Mouse (Mus musculus) urinary bladder, postnatal 14 days (tissue): ENCODE results near the gene Anks3.

Experiments
- DNase-seq: peaks from one replicate; pipeline ENCODE4 v3.0.0; 2021; ENCODE audit warnings: low spot score

The Anks3 gene

DNA sequence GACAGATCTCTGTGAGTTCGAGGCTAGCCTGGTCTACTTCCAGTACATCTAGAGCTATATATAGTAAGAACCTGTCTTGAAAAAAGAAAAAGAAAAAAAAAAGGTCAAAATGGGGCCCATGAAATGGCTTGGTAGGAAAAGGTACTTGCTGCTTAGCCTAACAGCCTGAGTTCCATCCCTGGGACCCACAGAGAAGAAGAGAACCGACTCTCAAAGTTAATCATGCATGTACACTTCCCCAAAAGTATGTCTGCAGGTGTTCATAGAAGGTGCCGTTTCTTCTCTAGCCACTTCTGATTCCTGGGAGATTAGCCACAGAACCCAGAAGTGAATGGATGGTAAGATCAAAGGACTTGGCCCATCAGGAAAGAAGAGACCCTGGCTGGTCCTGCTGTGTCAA is 4.4 kb upstream of the Anks3 start:
- no peak for DNase-seq

DNA sequence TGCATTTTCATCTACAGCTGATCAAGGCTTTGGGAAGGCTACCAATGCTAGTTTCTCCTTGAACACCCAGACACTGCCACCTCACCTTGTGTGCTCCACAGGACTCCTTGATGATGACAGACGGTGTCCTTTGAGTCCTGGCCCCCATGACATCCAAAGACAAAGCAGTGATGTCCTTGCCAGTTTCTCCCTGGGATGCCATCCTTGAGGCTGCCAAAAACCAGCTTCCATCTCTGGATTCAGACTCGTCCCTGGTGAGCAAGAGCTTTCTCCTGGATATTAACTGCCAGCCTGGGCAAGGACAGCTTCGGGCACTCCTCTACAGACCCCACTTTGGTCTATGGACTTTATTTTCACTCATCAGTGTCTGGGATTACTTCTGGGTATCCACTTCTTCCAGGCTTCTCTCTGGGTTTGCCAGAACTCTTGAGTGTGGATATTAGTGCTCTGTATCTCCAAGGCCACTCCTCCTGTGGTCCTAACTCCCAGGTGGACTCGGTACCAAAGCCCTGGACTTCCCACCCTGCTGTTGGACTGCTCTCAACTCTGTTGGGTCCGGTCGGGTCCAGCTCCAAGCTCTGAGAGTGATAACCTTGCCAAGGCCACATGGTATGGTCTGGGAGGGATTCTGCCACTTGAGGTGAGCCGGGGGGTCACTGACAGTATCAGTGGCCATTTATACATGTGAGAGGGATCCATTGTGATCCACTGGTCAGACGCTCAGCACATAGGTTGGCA is 1.6 kb upstream of the Anks3 start:
- no peak for DNase-seq

DNA sequence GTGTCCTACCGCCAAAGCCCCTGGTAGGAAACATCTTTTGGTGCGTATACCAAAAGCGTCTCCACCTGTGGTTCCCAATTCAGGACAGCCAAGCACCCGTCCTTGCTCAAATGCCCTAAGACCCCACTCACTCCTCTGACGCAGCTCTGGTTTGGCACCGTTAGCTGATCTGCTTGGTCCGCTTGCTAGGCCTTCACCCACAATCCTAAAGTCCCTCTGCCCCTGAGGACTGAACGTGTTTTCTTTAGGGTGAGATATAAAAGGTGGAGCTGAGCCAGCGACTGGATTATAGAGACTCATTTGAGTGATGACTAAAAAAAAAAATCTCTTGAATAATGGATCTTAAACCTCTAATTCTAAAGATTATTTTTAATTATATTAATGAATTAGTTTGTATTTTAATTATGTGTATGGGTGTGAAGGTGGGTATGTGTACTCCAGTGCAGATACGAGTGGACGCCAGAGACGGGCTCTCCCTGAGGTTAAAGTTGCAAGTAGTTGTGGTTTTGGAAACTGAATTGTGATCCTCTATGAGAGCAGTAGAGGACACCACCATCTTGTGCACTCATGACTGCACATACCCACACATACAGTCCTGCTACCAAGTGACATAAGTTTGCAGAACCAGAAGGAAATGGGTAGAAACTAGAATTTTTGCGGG is 856 bp upstream of the Anks3 start:
- no peak for DNase-seq

DNA sequence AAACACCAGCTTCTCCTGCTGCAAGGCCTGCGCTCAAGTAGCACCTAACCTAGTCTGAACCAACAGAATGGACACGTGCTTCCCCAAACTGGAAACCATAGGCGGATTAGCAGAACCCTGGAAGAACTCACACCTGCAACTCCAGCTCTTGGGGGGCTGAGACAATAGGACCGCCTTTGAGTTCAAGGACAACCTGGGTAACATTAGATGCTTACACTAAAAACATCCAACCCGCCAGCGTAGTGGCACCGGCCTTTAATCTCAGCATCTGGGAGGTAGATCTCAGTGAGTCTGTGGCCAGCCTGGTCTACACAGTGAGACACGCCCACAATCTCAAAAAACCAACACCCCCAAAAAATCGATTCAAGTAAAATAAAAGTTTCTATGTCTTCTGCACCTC is 659 bp downstream of the Anks3 start:
- DNase-seq, result no peak

DNA sequence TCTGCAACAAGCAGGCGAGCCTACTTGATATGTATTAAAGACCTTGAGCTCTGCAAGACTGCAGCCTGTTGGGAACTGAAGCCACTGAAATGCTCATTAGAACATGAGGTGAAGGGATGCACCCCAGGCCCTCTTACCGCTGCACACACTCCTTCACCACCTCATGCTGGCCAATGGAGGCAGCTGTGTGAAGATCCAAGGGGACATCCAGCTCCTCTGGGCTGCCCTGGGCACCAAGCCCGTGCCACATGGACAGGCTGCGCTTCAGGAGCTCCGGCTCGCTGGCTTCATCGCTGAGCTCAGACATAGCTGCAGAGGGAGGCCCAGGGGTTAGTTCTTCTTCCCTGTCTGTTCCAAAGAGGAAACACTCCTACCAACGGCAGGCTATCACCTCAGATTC is 3.7 kb downstream of the Anks3 start:
- DNase-seq, result no peak

DNA sequence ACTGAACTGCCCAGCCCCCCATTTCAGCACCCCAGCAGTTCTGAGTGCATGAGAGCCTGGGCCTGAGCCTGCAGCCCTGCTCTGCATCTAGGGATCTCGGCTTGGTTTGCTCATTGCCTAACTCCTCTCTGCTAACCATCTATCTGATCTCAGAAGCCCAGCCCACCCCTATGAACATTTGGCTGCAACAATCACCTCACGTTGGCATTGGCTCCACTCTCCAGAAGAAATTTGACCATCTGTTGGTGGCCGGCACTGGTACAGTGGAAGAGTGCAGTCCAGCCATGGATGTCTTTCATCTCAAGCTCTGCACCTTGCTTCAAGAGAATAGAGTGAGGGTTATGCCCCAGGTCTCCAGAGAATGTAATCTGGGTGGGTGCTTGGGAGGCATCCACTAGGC is 6.6 kb downstream of the Anks3 start:
- no peak for DNase-seq

DNA sequence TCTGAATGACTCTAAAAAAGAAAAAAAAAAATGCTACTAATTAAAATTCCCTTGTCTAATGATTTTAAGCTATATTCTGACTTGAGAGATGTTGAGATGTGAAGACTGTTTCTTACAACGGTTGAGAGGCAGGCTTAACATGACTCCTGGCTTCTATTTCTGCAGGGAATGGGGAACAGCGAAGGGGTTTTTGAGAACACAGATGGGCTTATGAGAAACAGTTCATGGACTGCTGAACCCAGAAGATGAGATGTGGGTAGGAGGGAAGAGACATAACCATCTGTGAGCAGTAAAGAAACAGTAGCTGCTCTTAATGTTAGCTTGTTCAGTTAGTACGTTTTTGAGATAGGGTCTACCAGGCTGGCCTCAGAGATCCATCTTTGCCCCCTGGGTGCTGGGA is 7.4 kb downstream of the Anks3 start:
- no peak for DNase-seq

DNA sequence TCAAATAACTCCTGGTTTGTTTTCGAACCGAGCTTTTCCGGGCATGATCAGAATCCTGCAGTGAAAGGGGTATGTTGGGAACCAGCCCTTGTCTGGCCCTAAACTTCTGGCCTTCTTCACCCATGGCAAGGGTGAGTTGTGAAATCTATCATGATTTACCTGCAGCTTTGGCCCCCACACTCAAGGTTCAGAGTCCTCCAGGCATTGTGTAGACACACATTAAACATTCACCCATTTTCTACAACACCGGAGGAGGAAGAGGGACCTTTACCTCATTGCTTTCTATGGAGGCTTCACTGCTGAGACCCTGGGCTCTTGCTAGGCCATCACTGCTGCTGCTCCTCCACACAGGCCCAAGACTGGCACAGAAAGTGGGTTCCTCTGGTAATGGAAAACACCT is 16.6 kb downstream of the Anks3 start:
- no peak for DNase-seq

DNA sequence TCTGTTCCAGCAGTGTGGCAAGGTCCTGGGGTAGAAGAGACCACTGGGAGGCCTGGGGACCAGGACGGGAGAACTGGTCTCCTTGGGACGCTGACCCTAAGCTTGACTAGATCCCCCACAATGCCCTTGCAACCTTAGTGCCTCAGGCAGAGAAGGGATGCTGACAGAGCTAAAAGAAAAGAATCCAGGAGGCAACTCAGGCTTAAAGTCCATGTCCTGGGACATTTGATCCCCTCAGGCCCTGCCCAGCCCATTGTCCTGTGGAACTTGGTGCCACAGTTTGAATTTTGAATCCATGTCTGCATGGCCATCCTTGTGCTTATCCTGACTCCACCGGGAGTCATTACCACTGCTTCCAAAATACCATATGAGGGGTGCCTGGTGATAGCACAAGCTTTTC is 17.9 kb downstream of the Anks3 start:
- no peak for DNase-seq

DNA sequence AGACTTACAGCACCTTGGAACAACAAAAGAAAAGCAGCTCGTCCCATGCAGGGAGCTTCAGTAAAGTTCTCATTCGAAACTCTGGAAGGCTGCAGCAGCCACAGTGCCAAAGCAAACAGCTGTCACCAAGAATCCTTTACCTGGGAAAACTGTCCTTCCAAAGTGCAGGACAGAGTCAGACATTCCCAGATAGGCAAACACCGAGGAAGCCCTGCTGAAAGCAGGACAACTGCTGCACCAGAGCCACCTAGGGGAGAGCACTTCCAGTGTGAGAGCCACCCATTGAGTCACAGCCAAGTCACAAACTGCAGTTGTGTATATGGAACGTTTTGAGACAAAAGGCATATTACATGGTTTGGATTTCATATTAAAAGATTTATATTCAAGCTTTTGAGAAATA is 18.6 kb downstream of the Anks3 start:
- DNase-seq, result no peak

DNA sequence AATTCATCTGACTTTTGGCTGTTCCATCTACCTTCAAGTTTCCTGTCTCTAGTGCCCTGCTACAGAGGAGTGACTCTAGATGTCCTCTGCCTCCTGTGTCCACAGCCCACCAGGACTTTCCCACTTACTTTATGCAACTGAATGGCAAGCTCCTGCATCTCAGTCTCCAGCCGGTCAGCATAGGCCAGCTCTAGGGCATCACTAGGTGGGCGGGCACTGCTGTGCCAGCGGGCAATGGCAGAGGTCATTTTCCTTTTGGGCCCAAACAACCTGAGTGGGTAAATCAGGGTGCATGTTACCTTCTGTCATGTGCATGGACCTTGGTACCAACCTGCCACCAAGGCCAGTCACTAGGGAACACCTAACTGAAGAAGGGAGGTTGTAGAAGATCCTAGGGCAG is 20.6 kb downstream of the Anks3 start:
- no peak for DNase-seq

DNA sequence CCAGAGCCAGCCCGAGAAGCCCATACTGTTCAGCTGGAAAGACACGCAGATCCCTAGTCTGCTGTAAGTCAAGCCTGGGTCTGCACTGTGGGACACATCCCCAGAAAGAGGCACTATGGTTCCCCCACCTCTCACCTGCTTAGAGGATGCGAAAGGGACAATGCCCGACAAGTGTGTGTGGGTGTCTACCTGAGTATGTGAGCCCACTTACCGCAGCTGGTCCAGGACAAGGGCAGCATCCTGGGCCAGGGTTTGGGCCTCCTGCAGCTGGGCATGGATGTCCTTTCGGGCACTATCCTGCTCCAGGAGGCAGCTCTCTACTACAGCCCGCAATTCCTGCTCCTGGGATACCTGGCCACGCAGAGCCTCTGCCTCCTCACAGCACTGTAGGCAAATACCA is 21.1 kb downstream of the Anks3 start:
- no peak for DNase-seq

DNA sequence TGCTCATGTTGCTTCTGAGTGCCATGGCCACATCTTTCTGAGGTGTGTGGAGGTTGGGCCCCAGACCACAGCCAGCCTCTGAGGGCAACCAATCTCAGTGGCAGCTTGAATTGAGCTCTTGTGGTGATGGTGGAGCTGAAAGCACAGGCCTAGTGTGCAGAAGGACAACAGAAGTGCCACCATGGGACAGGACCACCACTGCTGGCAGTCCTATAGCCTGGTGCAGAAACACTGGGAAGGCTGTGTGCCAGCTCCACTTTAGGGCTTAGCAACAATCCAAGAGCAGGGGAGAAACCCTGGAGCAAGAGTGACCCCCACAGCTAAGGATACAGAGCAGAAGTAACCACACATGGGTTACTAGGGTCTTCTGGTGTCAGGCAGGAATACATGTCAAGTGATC is 23.0 kb downstream of the Anks3 start:
- no peak for DNase-seq

DNA sequence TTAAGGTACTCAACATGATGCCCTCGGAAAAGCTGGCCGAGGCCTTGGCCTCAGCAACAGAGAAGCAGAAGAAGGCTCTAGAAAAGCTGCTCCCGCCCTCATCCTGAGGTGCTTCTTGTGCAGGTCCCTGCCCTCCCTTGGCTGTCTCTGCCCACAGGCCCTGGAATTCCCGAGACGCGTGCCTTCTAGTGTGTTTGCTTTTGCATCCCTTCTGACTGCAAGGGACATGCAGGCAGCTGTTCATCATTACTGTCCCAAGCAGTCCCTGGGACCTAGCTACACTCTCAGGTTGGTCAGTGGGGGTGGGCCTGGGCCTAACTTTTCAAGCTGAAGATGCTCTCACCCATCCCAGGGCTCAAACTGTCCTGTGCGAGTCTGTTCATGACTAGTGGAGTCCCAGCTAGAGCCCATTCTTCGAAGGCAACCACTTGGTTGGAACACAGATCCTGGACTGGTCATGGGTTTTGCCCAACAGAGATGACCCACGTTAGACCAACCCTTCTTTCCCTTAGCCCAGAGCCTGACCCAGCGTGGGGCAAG is 23.6 kb downstream of the Anks3 start:
- no peak for DNase-seq

DNA sequence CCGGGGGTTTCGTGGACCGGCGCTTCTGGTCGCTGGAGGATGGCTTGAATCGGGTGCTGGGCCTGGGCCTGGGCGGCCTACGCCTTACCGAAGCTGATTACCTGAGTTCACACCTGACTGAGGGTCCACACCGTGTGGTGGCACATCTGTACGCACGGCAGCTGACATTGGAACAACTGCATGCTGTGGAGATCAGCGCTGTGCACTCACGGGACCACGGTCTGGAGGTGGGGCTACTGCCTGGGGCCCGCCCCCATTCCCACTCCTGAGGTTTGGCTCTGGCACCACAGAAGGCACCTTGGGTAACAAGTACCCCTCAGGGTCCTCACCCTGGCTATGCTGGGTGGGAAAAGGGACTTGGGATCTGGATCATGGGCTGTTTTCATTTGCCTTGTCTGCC is 24.6 kb downstream of the Anks3 start:
- peak; percentile 38 for DNase-seq

DNA sequence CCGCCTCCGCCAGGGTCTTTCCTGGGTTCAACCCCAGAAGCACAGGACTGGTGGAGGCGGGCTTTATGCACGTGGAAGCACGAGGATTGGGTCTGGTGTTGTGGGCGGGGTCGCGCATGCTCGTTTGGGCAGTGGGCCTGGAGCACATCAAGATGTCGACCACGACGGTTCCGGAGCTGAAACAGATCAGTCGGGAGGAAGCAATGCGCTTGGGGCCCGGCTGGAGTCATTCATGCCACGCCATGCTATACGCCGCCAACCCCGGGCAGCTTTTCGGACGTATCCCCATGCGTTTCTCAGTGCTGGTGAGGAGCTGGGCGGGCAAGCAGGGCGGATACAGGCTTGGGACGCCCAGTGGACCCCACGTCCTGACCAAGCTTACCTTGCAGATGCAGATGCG is 25.0 kb downstream of the Anks3 start:
- DNase-seq, result peak; percentile 96

DNA sequence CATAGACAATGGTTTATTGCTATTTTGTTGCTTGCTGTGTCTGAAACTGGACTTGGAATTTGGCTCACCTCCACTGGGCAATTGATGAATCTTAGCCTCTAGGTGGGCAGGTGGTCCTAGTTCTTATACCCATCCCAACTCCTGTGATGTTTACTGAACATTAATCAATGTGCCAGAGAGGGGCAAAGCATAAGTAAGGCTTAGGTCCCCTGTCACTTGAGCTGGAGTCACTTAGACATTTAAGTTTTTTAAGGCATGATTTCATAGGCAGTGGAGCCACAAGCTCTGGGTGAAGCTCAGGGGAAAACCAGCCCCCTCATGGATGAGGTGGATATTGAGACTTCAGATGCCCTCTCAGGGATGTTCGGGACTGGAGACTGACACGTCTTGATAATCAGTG is 25.5 kb downstream of the Anks3 start, which contains the start of gene Nudt16l1:
Gene Nudt16l1 (plus strand): TSS at position 301 of the 400 bp plus-strand sequence.
- DNase-seq, result no peak

DNA sequence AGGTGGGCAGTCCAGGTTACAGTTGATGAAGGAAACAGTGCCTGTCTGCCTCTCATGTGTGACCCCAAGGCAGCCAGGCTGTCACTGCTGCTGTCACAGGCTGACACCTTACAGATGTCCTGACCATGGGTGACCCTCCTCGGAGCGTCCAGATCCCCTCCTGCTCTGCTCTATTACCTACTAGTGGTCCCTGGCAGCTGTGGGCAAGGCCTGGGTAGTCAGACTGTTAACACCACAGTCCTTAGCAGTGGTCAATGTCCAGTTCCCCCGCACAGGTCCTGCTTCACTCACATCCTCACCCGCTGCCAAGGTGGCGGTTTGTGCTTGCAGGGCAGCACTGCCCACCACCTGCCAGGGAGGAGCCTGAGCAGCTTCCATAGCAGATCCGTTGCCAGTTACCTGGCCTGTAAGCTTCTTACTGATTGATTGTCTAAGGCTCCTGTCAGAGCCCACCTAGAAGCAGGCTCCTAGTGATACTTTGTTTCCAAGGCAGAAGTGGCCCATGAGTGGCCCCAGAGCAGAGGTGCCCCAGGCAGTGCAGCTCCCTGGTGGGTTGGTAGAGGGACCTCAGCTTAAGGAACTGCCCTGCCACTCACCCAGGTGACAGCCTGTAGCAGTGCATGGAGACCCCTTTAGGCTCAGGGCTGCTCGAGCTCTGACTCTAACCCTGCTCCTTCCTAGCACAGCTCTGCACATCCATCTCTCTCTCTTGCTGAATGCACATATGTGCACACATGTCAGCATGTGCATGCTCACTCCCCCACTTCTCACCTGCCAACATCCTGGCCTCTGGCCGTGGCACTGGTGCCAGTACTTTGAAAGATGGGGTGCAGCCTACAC is 26.4 kb downstream of the Anks3 start:
- no peak for DNase-seq

DNA sequence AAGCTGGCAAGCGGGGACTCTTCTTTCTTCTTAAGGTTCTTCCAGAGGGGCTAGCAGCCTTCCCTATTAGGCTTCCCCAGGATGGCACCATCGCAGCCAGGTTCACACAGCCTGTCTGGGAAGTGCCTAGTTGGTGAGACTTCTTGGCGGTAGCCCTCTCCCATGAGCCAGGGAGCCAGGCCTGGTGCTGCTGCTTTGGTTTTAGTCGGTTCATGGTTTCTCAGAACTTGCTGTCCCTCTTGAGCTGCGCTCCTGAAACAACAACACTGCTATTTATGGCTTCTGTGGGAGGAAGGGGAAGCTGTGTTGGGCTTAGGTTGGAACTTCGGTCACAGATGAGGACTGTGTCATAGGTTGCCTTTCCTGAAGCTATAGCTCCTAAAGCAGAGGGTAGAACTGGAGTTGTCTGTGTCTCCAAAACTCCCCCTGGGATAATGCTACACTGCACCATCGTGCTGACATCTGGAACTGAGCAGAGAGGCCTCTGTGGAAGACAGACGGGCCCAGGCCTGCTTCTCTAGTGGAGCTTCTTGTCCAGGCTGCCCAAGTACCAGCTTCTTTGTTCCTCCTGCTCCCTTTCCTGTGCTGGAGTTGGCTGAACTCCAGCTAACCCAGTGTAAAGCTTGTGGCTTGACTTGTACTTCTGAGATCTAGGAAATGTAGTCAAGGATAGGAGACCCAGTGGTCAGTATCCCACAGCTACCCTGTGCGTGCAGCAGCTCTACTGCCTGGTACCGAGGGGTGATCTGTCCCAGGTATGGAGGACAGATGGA is 27.9 kb downstream of the Anks3 start:
- peak; percentile 29 for DNase-seq

DNA sequence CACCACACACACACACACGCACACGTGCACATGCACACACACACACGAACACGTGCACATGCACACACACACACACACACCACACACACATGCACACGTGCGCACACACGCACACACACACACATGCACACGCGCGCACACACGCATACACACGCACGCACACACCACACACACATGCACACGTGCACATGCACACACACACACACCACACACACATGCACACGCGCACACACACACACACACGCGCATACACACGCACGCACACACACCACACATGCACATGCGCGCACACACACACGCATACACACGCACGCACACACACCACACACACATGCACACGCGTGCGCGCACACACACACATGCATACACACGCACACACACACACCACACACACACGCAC is 28.6 kb downstream of the Anks3 start:
- no peak for DNase-seq

DNA sequence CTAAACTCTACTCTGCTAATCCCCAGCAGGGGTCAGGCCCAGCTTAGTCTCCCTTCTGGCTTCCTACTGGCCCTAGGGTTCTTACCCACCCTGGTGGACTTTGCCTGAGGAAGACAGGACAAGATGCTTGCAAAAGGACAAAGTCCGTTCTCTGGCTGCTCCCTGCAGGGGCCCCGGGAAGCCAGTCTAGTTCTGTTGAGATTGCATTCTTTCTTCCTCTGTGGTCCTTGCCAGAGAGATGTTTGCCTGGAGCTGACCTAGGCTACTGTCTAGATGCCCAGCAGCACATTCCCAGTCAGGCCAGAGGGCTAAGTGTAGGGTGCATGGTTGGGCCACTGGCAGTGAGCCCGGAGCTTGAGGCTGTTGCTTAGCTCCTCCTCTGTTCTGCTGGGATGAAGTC is 31.6 kb downstream of the Anks3 start:
- no peak for DNase-seq

DNA sequence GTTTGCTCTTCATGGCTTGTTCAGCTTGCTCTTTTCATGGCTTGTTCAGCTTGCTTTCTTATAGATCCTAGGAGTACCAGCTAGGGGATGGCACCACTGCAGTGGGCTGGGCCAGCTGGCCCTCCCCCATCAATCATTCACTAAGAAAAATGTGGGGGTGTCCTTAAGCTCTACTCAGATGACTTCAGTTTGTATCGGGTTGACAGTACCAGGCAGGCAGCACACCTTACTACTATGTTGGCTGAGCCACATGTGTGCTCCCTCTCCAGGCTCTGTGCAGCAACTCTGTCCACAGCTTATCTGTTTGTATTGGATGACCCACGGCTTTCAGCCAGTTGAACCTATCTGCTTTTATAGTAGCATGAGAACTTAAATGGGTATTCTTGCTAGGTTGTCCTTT is 35.5 kb downstream of the Anks3 start:
- DNase-seq, result no peak
